Mouse (Mus musculus) neural tube, embryonic 11.5 days (tissue): ENCODE data around the gene Atp1b1. TPM values are rescaled to one million over a fixed set of nuclear protein-coding genes. Genes with fewer than 3 reads are reported as not detected.

Source experiments
- ATAC-seq: fragments of 200-750 bp; cut with Nextera tagmentation; 2 replicates; pipeline ENCODE4 v1.8.0; 2017; ENCODE audit warnings: moderate number of reproducible peaks, mild to moderate bottlenecking, moderate TSS enrichment, moderate library complexity; ENCODE audit not compliant: insufficient read depth, low FRiP score, low TSS enrichment
- DNase-seq: peaks from one replicate; pipeline ENCODE4 v3.0.0-alpha.2; 2015; ENCODE audit warnings: low spot score
- H3K27ac ChIP-seq: fragments of 300-500 bp; sonication (generic); 2 replicates; pipeline ENCODE4 v1.5.1; 2014; ENCODE audit warnings: low read depth, mild to moderate bottlenecking, low read length
- H3K27me3 ChIP-seq: fragments of 300-500 bp; sonication (generic); 2 replicates; pipeline ENCODE4 v1.6.1; 2014; ENCODE audit warnings: mild to moderate bottlenecking, low read length, mixed read lengths; ENCODE audit not compliant: control insufficient read depth, insufficient read depth
- H3K36me3 ChIP-seq: fragments of 300-500 bp; sonication (generic); 2 replicates; pipeline ENCODE4 v1.6.1; 2014; ENCODE audit warnings: mild to moderate bottlenecking, low read length, moderate library complexity, mixed read lengths; ENCODE audit not compliant: control insufficient read depth, insufficient read depth
- H3K4me1 ChIP-seq: fragments of 300-500 bp; sonication (generic); 2 replicates; pipeline ENCODE4 v1.6.1; 2014; ENCODE audit warnings: low read length, mixed read lengths; ENCODE audit not compliant: control insufficient read depth, insufficient read depth
- H3K4me2 ChIP-seq: fragments of 300-500 bp; sonication (generic); 2 replicates; pipeline ENCODE4 v1.6.1; 2014; ENCODE audit warnings: low read depth, mild to moderate bottlenecking, moderate library complexity
- H3K4me3 ChIP-seq: fragments of 300-500 bp; sonication (generic); 2 replicates; pipeline ENCODE4 v1.5.1; 2014; ENCODE audit warnings: low read depth, low read length
- H3K9ac ChIP-seq: fragments of 300-500 bp; sonication (generic); 2 replicates; pipeline ENCODE4 v1.6.1; 2014; ENCODE audit warnings: mild to moderate bottlenecking, low read length
- H3K9me3 ChIP-seq: fragments of 300-500 bp; sonication (generic); 2 replicates; pipeline ENCODE4 v1.6.1; 2016; ENCODE audit warnings: low read length; ENCODE audit not compliant: control insufficient read depth
- WGBS: fragments of 180-500 bp; shearing (Covaris S2); extraction: QIAGEN DNeasy Blood & Tissue Kit; methylation state at CpG from one replicate; pipeline ENCODE4 v1.1.7; 2014; 5-methylcytosine and 5-hydroxymethylcytosine counted together
- polyA plus RNA-seq: library from polyadenylated mRNA; unstranded; fragments of >200 nt; fragmentation: Nextera tagmentation; extraction: Ambion mirVana; gene quantifications from 2 replicates; pipeline ENCODE4 v1.2.1, GENCODE M21; 2014

Gene Atp1b1
- polyA plus RNA-seq, 1 experiment from 2014 or later: 24.2 TPM

- no peak for ATAC-seq
- no peak for DNase-seq
- Histone ChIP-seq H3K27me3 (no peaks in the 10 kb centered on the region), H3K9ac (no peak overlapping the region), H3K4me2 (no peak overlapping the region), H3K9me3 (no peaks in the 10 kb centered on the region), H3K4me1 (no peaks in the 10 kb centered on the region), H3K4me3 (no peak overlapping the region), H3K27ac (no peak overlapping the region), H3K36me3 (no peaks in the 10 kb centered on the region)
- WGBS: 90% methylated on average over 11 of the region's 11 CpGs
These were observed 17.3 kb downstream of the Atp1b1 start for GRCm38 (mm10) chr1:164440708-164441407.

- DNase-seq (no peak), ATAC-seq (no peak)
- Histone ChIP-seq H3K4me1 (no peaks in the 10 kb centered on the region), H3K27ac (no peak overlapping the region), H3K27me3 (no peaks in the 10 kb centered on the region), H3K9me3 (no peaks in the 10 kb centered on the region), H3K9ac (no peak overlapping the region), H3K36me3 (no peaks in the 10 kb centered on the region), H3K4me2 (no peak overlapping the region), H3K4me3 (no peak overlapping the region)
- 94% methylated on average over 6 of the region's 6 CpGs for WGBS
These were observed 17.9 kb downstream of the Atp1b1 start for GRCm38 (mm10) chr1:164440230-164440629.

- Histone ChIP-seq H3K27ac (no peak overlapping the region), H3K9ac (no peak overlapping the region), H3K4me1 (no peaks in the 10 kb centered on the region), H3K4me2 (no peak overlapping the region), H3K9me3 (no peaks in the 10 kb centered on the region), H3K36me3 (no peaks in the 10 kb centered on the region), H3K4me3 (no peak overlapping the region), H3K27me3 (no peaks in the 10 kb centered on the region)
- WGBS: 89% methylated on average over 7 of the region's 7 CpGs
- ATAC-seq (no peak), DNase-seq (no peak)
These were observed 21.4 kb downstream of the Atp1b1 start for GRCm38 (mm10) chr1:164436749-164437148.

- ATAC-seq (no peak), DNase-seq (no peak)
- H3K9ac ChIP-seq: no peak overlapping the region
- no peak overlapping the region for H3K4me3 ChIP-seq
- no peaks in the 10 kb centered on the region for H3K36me3 ChIP-seq
- H3K9me3 ChIP-seq: no peaks in the 10 kb centered on the region
- H3K27ac ChIP-seq: no peak overlapping the region
- no peak overlapping the region for H3K4me2 ChIP-seq
- no peaks in the 10 kb centered on the region for H3K4me1 ChIP-seq
- no peaks in the 10 kb centered on the region for H3K27me3 ChIP-seq
- 50% methylated on average over 6 of the region's 6 CpGs for WGBS
These were observed 24.1 kb downstream of the Atp1b1 start for GRCm38 (mm10) chr1:164434049-164434448.

GRCm38 (mm10) chr1:164432649-164433048 lies 25.5 kb downstream of the Atp1b1 start:
- no peak overlapping the region for H3K9ac ChIP-seq
- H3K36me3 ChIP-seq: no peaks in the 10 kb centered on the region
- DNase-seq (no peak), ATAC-seq (no peak)
- no peak overlapping the region for H3K4me2 ChIP-seq
- H3K27me3 ChIP-seq: no peaks in the 10 kb centered on the region
- no peaks in the 10 kb centered on the region for H3K9me3 ChIP-seq
- H3K4me1 ChIP-seq: no peaks in the 10 kb centered on the region
- H3K4me3 ChIP-seq: no peak overlapping the region
- WGBS: 91% methylated on average over 5 of the region's 5 CpGs
- H3K27ac ChIP-seq: no peak overlapping the region

GRCm38 (mm10) chr1:164428644-164429043 lies 29.5 kb downstream of the Atp1b1 start:
- WGBS: 89% methylated on average over 9 of the region's 9 CpGs
- DNase-seq (no peak), ATAC-seq (no peak)

GRCm38 (mm10) chr1:164427777-164428176 lies 30.4 kb downstream of the Atp1b1 start:
- no peak overlapping the region for H3K4me3 ChIP-seq
- ATAC-seq (no peak), DNase-seq (no peak)
- no peaks in the 10 kb centered on the region for H3K4me1 ChIP-seq
- H3K36me3 ChIP-seq: no peaks in the 10 kb centered on the region
- H3K27me3 ChIP-seq: no peaks in the 10 kb centered on the region
- no peaks in the 10 kb centered on the region for H3K9me3 ChIP-seq
- no peak overlapping the region for H3K4me2 ChIP-seq
- 82% methylated on average over 7 of the region's 7 CpGs for WGBS
- H3K27ac ChIP-seq: no peak overlapping the region
- no peak overlapping the region for H3K9ac ChIP-seq

More at GRCm38 (mm10) chr1:164428644-164429043, 29.5 kb downstream of the Atp1b1 start:
- Histone ChIP-seq H3K4me2 (no peak overlapping the region), H3K4me3 (no peak overlapping the region), H3K9ac (no peak overlapping the region), H3K36me3 (no peaks in the 10 kb centered on the region), H3K4me1 (no peaks in the 10 kb centered on the region), H3K9me3 (no peaks in the 10 kb centered on the region), H3K27me3 (no peaks in the 10 kb centered on the region), H3K27ac (no peak overlapping the region)

GRCm38 (mm10) chr1:164426227-164426626 lies 31.9 kb downstream of the Atp1b1 start:
- H3K27ac ChIP-seq: no peak overlapping the region
- no peak for DNase-seq
- no peak overlapping the region for H3K9ac ChIP-seq
- no peak overlapping the region for H3K4me3 ChIP-seq
- no peaks in the 10 kb centered on the region for H3K4me1 ChIP-seq
- H3K9me3 ChIP-seq: no peaks in the 10 kb centered on the region
- no peak overlapping the region for H3K4me2 ChIP-seq
- no peaks in the 10 kb centered on the region for H3K27me3 ChIP-seq
- WGBS: 91% methylated on average over 7 of the region's 7 CpGs
- ATAC-seq: no peak
- H3K36me3 ChIP-seq: no peaks in the 10 kb centered on the region

- ATAC-seq (no peak), DNase-seq (no peak)
- H3K9me3 ChIP-seq: no peaks in the 10 kb centered on the region
- no peak overlapping the region for H3K9ac ChIP-seq
- H3K27me3 ChIP-seq: no peaks in the 10 kb centered on the region
- H3K4me3 ChIP-seq: no peak overlapping the region
- H3K27ac ChIP-seq: no peak overlapping the region
- no peaks in the 10 kb centered on the region for H3K36me3 ChIP-seq
- WGBS: 90% methylated on average over 6 of the region's 6 CpGs
- H3K4me1 ChIP-seq: no peaks in the 10 kb centered on the region
- no peak overlapping the region for H3K4me2 ChIP-seq
These were observed 37.4 kb downstream of the Atp1b1 start for GRCm38 (mm10) chr1:164420623-164421354.
